ENCODE assay signal across 8 mouse cellular contexts in the genomic region with DNA sequence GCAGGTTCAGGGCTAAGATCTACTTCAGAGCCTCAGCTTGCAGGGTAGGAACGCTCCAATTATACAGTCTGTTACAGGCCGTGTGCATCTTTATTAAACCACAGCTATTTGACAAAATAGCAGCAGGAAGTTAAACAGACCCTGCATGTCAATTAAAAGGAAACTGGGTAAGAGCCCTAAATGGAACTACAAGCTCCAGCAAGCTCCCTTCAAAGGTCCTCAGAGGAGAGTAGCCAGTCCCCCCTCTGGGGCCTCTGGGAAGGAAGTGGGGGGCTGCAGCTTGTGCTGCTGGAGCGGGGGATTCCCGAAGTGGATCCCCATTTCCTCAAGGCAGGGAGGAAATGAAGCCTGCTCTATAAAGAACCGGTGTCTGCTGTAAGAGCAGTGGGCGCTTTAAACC. TPM values are rescaled to one million over a fixed set of nuclear protein-coding genes. Genes with fewer than 3 reads are reported as not detected.
DNase-seq lines count a peak whose midpoint lies in the region; ATAC-seq and TF ChIP-seq lines count a peak whose summit lies in the region.

No protein-coding gene starts in this region.

- peaks cover 27% of the 10 kb centered on the region for H3K4me1 ChIP-seq in heart, adult 2 months (ENCODE audit: control insufficient read depth, insufficient read depth, low read length)
- H3K4me1 ChIP-seq in heart, embryonic 13.5 days = peaks cover 75% of the 10 kb centered on the region
- H3K4me1 ChIP-seq in liver, embryonic 13.5 days (replicated peaks) = peaks cover 75% of the 10 kb centered on the region

- WGBS in heart, adult 2 months = 32% methylated on average over 6 of the region's 6 CpGs
- WGBS in heart, embryonic 13.5 days = 52% methylated on average over 6 of the region's 6 CpGs
- 31% methylated on average over 6 of the region's 6 CpGs for WGBS in liver, embryonic 13.5 days (ENCODE audit: insufficient replicate concordance)

- H3K9me3 ChIP-seq in heart, embryonic 13.5 days = no peaks in the 10 kb centered on the region
- H3K9me3 ChIP-seq in liver, embryonic 13.5 days (replicated peaks) = no peaks in the 10 kb centered on the region

- TF ChIP-seq CTCF in heart, adult 2 months (IDR thresholded peaks at IDR 0.05) = no peak

- peaks cover 2% of the 10 kb centered on the region; the same call in 1 of the 2 replicates for H3K79me2 ChIP-seq in heart, adult 2 months (replicated peaks; ENCODE audit: control insufficient read depth, insufficient read depth, low read length)

- peak overlapping the region; percentile 26 for H3K27ac ChIP-seq in heart, adult 2 months
- peak overlapping the region; percentile 74 for H3K27ac ChIP-seq in heart, embryonic 13.5 days (replicated peaks)
- H3K27ac ChIP-seq in liver, embryonic 13.5 days = peak overlapping the region; percentile 49

- intact Hi-C loops in heart, adult 2 months (cut with DNase I) = loop anchor here (5.0 kb wide), 1 partner anchor 41 kb away; no protein-coding TSS in a partner anchor
- intact Hi-C loops in heart, postnatal 36 days (cut with DNase I) = loop anchor here (2.0 kb wide), 1 partner anchor 17 kb away; no protein-coding TSS in a partner anchor

- H3K27me3 ChIP-seq in heart, adult 2 months (ENCODE audit: control insufficient read depth, insufficient read depth, low read length) = no peaks in the 10 kb centered on the region
- no peaks in the 10 kb centered on the region for H3K27me3 ChIP-seq in heart, embryonic 13.5 days (replicated peaks)
- no peaks in the 10 kb centered on the region for H3K27me3 ChIP-seq in liver, embryonic 13.5 days

- H3K4me3 ChIP-seq in heart, adult 2 months = no peak overlapping the region
- no peak overlapping the region for H3K4me3 ChIP-seq in heart, embryonic 13.5 days
- no peak overlapping the region for H3K4me3 ChIP-seq in liver, embryonic 13.5 days (replicated peaks)

- no peak for TF ChIP-seq POLR2A in heart, adult 2 months (IDR thresholded peaks at IDR 0.05; ENCODE audit: insufficient read depth, low read depth, low read length)

- TF ChIP-seq EP300 in heart, adult 2 months (IDR thresholded peaks at IDR 0.05; ENCODE audit: insufficient read depth, low read depth, low read length) = no peak

- ATAC-seq in CD4-positive, CD25-positive, alpha-beta regulatory T cell, adult 4 months = peak; percentile 82
- ATAC-seq in heart, embryonic 13.5 days (ENCODE audit: extremely low read depth, insufficient number of reproducible peaks, low FRiP score, low TSS enrichment) = no peak
- no peak for ATAC-seq in liver, embryonic 13.5 days (ENCODE audit: low read depth)

- no peak overlapping the region for H3K9ac ChIP-seq in heart, adult 2 months (ENCODE audit: low read depth, low read length)
- H3K9ac ChIP-seq in heart, embryonic 13.5 days = peak overlapping the region; percentile 28
- no peak overlapping the region for H3K9ac ChIP-seq in liver, embryonic 13.5 days

- H3K4me2 ChIP-seq in heart, embryonic 13.5 days = no peak overlapping the region
- no peak overlapping the region for H3K4me2 ChIP-seq in liver, embryonic 13.5 days

- H3K36me3 ChIP-seq in heart, adult 2 months (ENCODE audit: control insufficient read depth, insufficient read depth, low read length) = peaks cover 8% of the 10 kb centered on the region
- peaks cover 18% of the 10 kb centered on the region for H3K36me3 ChIP-seq in heart, embryonic 13.5 days
- H3K36me3 ChIP-seq in liver, embryonic 13.5 days = peaks cover 8% of the 10 kb centered on the region; the same call in 1 of the 2 replicates

- DNase-seq in heart, adult 2 months = no peak
- DNase-seq in heart, postnatal 36 days = no peak
- no peak for DNase-seq in liver, embryonic 13.5 days
- DNase-seq in right cerebral cortex, adult 18-20 months = no peak
- DNase-seq in frontal cortex, postnatal 25 days (ENCODE audit: low spot score in 2 of 2) = no peak
- no peak for DNase-seq in adrenal gland, postnatal 4 days (ENCODE audit: low spot score in 2 of 2)

RNA-seq across cellular contexts. Expression of a gene that starts 47.7 kb away (rescaled TPM):
- under 1 TPM; 0.31 to 0.48 TPM for total RNA-seq in heart, adult 2 months (2021)
- 0.59 and 0.98 TPM in 2 replicates for polyA plus RNA-seq in heart, adult 2 months (2012; rRNA removed)
- total RNA-seq in heart, postnatal 36 days (2021) = under 1 TPM; 0.46 to 0.72 TPM
- polyA plus RNA-seq in CD4-positive, CD25-positive, alpha-beta regulatory T cell, adult 4 months (2017; shearing (Covaris generic)) = under 1 TPM; 0.33 to 0.50 TPM
- polyA plus RNA-seq in heart, embryonic 13.5 days (2015; fragmentation: Nextera tagmentation; extraction: Ambion mirVana) = 0.59 and 0.60 TPM in 2 replicates
- polyA plus RNA-seq in liver, embryonic 13.5 days (2015; fragmentation: Nextera tagmentation; extraction: Ambion mirVana) = 0.82 and 0.97 TPM in 2 replicates
- 1 to 10 TPM; 1.2 to 1.5 TPM for total RNA-seq in adrenal gland, postnatal 4 days (2021)

RNA-seq across cellular contexts. Expression of a gene that starts 58.6 kb away (rescaled TPM):
- total RNA-seq in heart, adult 2 months (2021) = 100 to 1,000 TPM; 118 to 136 TPM
- 117 and 136 TPM in 2 replicates for polyA plus RNA-seq in heart, adult 2 months (2012; rRNA removed)
- total RNA-seq in heart, postnatal 36 days (2021) = 100 to 1,000 TPM; 109 to 114 TPM
- 1 to 10 TPM; 4.3 to 6.0 TPM for polyA plus RNA-seq in CD4-positive, CD25-positive, alpha-beta regulatory T cell, adult 4 months (2017; shearing (Covaris generic))
- polyA plus RNA-seq in heart, embryonic 13.5 days (2015; fragmentation: Nextera tagmentation; extraction: Ambion mirVana) = 9.4 and 10.9 TPM in 2 replicates
- polyA plus RNA-seq in liver, embryonic 13.5 days (2015; fragmentation: Nextera tagmentation; extraction: Ambion mirVana) = 5.3 and 7.0 TPM in 2 replicates
- total RNA-seq in adrenal gland, postnatal 4 days (2021) = 100 to 1,000 TPM; 134 TPM
